Mouse (Mus musculus): ENCODE results near the gene Lta. TPM values are rescaled to one million over a fixed set of nuclear protein-coding genes. Genes with fewer than 3 reads are reported as not detected.

Lta gene
- 0.04 and 0.07 TPM in 2 replicates for polyA plus RNA-seq (2012; rRNA removed)

DNA sequence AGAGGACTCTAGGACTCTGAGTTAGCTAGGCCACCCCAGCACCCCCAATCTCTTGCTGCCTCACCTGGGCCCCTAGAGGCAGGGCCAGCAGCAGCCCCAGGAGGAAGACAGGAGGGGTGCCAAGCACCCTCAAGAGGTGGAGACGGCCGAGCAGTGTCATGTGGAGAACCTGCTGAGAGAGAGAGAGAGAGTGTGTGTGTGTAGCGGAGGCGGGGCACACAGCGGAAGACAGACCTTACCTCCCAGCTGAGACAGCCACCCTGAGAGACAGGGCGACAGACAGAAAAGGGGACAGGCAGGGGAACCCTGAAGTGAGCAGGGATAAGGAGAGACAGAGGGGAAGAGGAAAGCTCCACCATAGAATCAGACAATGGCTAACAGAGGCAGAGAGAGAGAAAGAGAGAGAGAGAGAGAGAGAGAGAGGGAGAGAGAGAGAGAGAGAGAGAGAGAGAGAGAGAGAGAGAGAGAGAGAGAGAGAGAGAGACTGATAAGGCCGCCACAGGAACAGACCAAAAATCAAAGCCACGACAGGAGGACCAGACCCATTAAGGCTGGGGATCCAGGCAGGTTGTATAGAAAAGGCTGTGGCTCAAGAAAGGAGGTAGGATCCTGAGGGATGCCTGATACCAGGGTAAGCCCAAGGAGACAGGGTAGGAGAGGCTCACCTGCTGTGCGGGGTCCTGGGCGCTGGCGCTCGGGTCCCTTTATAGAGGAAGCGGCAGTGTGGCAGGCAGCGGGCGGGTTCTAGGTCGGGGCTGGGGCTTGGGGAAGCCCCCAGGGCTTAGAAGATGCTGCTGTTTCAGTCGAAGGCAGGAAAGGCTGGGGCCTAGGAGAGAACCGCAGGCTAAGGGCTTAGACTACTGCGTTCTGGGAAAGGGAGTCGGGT lies at the start of gene Lta:
Gene Lta, minus strand, starts transcription at position 858 of the 886 bp plus-strand sequence.

DNA sequence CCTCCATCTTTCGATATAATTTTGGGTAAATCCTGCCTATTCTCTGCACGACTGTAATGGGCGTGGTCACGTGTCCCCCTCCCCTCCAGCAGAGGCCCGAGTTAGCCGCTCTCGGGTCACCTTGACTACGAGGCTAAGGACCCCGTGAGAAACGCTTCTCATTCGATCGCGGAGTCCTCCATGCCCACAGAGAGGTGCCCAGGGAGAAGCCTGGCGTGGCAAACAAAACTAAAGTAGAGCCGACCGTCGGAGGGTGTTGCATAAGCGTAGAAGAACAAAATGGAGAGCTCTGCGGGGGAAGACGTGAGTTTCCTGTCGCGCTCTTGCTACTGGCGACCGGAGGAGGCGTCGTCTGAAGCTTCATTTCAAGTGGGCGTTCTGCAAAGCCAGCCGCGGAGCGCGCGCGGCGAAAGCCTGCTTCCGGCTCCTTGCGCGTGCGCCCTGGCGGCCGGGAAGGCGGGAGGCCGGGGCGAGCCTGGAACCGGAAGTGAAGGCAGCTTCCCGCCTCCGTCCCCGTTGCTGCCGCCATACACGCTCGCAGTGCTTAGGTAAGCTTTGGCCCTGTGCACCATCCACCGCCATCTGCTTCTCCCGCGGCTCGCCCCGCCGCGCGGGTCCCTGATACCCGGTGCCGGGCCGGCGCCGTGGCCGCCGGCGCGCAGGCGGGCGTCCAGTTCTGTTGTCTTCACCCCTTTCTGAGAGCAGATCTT lies 36.3 kb upstream of the Lta start, which contains the start of gene Ddx39b:
Gene Ddx39b, plus strand, starts transcription at position 442 of the 710 bp plus-strand sequence.

DNA sequence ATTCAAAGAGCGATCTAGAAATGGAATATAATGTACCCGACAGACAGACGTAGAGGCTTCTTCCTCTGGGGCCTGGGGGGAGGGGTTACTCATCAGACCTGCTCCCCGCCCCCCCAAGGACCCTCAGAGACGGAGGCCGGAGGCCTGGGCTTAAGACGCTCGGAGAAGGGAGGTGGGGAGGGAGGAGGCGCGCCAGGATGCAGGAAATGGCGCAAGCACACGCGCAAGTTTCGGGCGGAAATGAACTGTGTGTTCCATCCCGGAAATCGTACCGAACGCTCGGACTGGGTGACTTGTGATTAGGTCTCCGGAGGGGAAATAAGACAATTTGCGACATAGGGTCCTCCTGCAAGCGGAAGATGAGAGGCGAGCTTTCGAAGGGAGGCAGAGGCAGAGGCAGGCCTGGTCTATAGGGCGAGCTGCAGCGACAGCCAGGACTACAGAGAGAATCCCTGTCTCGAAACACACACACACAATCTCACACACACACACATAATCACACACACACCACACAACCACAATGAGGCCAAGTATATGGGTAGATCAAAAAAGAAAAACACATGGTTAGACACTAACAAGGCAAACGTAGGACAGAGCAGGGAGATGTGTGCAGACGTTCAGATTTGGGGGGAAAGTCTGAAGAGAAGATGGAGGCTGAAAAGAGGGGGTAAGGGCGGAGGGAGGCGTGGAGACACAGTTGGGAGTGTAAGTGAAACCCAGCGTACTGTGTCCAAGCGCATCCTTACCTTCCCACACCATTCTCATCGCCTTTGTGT lies 30.7 kb upstream of the Lta start, which contains the start of gene Nfkbil1:
Gene Nfkbil1, minus strand, starts transcription at position 179 of the 776 bp plus-strand sequence.

DNA sequence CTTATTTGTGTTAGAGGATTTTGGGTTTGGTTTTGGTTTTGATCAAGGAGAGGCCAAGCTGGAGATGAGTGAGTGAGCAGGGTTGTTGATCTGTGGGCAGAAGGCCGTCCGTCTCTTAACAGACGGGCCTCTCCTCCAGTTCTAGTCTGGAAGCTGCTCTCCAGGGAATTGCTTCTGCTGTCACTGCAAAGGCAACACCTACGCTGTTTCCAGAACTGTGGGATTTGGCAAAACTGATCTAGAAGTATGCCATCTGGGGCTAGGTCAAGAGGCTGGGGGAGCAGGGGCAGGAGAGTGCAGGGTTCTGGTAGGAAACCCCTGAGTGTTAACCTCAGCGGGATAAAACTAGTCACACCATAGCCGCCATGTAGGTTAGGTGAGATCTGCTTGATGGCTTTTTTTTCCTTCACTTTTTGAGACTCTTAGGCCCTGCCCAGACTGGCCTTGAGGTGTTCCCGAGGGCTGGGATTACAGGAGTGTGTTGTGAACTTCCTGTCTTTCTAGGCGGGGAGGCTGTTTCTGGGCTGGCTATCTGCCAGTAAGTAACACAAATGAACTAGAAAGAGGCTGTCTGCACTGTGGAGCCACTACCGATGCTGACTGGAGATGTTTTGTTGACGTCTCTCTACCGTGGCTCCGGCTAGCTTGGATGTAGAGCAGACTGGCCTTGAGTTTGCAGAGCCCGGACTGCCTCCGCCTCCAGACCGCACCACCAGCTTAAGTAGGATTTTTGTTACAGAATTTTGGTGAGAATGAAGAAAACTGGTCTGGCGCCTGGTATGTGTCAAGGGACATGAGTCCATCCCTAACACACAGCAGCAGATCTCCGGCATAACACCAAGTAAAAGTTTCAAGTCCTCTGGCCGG lies 28.2 kb upstream of the Lta start, which contains the start of gene Atp6v1g2:
Gene Atp6v1g2, plus strand, starts transcription at position 547 of the 867 bp plus-strand sequence.

DNA sequence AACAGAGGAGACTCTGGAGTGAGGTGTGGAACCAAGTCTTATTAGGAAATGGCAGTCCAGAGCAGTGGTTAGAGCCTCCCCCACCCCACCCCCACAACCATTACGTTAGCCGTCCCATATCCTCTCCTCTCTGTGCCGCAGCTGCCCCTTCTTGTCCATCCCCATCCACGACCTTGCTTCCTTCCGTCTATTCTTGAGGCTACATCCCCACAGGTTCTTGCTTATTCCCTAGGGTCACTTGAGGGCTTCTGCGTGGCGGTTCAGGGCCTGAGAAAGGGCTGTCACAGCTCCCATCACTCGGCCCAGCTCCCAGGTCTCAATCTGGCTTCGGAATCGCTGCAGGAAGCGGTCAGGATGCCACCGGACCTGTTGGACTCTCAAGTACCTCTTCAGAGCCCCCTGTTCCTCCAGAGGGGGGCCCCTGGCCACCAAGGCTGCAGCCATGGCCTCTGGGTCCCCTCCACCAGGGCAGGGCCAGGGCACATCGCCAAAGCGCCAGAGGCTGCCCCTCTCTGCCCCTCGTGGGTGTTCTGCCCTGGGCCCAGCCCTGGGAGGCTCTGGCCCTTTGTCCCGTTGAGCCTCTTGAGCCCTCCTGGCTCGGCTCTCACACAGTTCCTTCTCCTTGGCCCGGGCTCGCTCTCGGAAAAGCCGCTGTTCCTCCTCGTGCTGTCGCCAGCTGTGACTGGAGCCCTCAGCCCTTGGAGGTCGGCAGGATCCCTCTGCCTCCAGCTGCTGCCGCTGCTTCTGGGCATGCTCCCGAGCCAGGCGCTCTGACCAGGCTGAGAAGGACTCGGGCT lies 15.2 kb upstream of the Lta start, which contains the start of gene Gm16181:
Gene Gm16181, plus strand, starts transcription at position 679 of the 797 bp plus-strand sequence.

GRCm38 (mm10) chr17:35201787-35202186 lies 3.4 kb downstream of the Lta start, which contains the start of gene Tnf:
Gene Tnf (minus strand): TSS chr17:35202007.

GRCm38 (mm10) chr17:35193881-35194843 lies 11.0 kb downstream of the Lta start, which contains the start of gene Ltb:
Gene Ltb (plus strand): TSS chr17:35194439.

DNA sequence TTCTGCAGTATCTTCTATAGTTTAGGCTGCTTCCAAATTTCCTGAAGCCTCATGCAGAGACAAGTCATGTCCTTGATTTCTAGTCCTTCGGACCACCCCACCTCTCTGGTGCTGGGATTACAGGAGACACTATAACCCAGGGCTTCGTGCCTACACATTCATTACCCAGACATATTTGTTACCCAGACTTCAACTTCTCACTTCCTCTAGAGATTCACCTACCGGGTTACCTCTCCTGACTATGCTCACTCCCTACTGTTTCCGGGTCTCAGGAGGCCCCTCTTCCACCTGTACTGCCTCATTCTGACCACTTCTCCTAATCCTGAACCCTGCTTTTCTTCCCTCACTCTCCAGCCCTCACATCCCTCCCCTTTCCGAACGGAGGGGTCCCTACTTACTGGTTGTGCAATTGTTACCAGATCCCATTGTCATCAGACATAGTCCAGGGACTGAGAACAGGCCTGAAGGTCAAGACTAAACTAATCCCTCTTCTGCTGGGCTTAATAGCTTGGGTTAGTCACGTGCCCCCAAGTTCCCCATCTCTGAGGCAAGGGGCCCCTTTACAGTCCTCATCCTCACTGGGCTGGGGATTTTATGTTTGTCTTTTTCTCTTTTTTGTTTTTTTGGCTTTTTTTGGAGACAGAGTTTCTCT lies 17.1 kb downstream of the Lta start, which contains the start of gene Lst1:
Gene Lst1, minus strand, starts transcription at position 481 of the 652 bp plus-strand sequence.

DNA sequence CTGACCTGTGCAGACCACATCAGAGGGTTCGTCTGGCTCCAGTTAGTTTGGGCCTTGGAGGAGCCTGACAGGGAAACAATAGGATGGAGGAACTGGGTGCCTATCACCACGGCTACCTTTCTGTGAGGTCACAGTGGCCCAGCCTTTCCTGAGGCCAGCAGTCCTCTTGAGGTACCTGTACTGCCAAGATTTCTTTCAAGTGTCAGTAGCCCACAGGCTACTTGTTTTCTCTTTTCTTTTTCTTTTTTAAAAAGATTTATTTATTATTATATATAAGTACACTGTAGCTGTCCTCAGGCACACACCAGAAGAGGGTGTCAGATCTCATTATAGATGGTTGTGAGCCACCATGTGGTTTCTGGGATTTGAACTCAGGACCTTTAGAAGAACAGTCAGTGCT lies 29.2 kb downstream of the Lta start, which contains the start of gene Aif1:
Gene Aif1, minus strand, starts transcription at position 101 of the 400 bp plus-strand sequence.

DNA sequence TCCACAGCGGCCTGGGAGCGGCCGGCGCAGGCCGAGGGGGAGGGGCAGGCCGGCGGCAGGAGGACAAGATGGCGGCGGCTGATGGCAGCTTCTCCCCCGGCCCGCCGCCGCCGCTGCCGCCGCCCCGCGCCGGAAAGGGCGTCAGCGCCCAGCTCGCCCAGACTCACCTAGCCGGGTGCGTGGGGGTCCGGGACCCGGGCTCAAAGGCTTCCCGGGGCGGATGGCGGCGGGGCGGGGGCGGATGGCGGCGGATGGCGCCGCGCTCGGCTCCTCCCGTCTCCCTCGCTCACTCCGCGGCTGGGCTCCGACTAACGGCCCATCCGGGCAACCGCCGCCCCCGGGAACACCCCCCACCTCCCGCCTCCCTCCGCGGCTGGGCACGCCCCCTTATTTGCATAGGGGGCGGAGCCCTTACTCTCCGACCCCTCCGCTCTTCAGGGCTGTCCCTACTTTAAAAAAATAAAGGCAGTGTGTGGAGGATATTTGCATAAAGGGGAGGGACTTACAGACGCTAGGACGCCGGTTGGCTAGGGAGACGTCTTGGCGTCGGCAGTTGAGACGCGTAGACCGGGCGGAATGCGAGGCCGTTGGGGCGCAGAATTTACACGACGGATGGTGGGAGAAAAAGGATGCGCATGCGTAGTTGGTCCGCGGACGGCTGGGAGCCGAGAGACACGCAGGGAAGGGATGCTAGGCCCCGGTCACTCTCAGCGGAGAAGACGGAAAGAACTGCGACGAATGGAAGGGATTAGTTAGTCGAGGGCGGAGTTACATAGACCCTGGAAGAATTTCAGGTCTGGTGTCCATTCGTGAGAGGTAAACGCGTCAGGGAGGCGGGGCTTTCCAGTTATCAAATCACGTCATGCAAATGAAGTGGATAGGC lies 40.3 kb downstream of the Lta start, which contains the start of gene Prrc2a:
Gene Prrc2a, minus strand, starts transcription at position 330 of the 883 bp plus-strand sequence.

Other genes starting within 250 kb of the Lta start
- gene Hspa1b, start 246.1 kb downstream of the Lta start, polyA plus RNA-seq (2012; rRNA removed): 3.0 and 3.4 TPM in 2 replicates
- gene Gm20481, start 235.4 kb downstream of the Lta start, polyA plus RNA-seq (2012; rRNA removed): not detected in 2 replicates
- 1.4 and 2.2 TPM in 2 replicates for gene Hspa1a, start 233.2 kb downstream of the Lta start, polyA plus RNA-seq (2012; rRNA removed)
- 0.22 and 0.31 TPM in 2 replicates for gene Hspa1l, start 232.6 kb downstream of the Lta start, polyA plus RNA-seq (2012; rRNA removed)
- gene Lsm2, start 223.5 kb downstream of the Lta start, polyA plus RNA-seq (2012; rRNA removed): 98.3 and 206 TPM in 2 replicates
- gene Vars, start 204.4 kb downstream of the Lta start, polyA plus RNA-seq (2012; rRNA removed): 127 and 135 TPM in 2 replicates
- 0.60 and 0.76 TPM in 2 replicates for gene Vwa7, start 188.8 kb downstream of the Lta start, polyA plus RNA-seq (2012; rRNA removed)
- gene Sapcd1, start 177.3 kb downstream of the Lta start, polyA plus RNA-seq (2012; rRNA removed): 6.4 and 8.8 TPM in 2 replicates
- 6.7 and 11.0 TPM in 2 replicates for gene Msh5, start 158.6 kb downstream of the Lta start, polyA plus RNA-seq (2012; rRNA removed)
- gene Clic1, start 155.4 kb downstream of the Lta start, polyA plus RNA-seq (2012; rRNA removed): 122 and 142 TPM in 2 replicates
- gene Ddah2, start 146.3 kb downstream of the Lta start, polyA plus RNA-seq (2012; rRNA removed): 392 and 957 TPM in 2 replicates
- gene Ly6g6c, start 140.0 kb downstream of the Lta start, polyA plus RNA-seq (2012; rRNA removed): 0.19 and 0.28 TPM in 2 replicates
- gene Mpig6b, start 139.2 kb downstream of the Lta start, polyA plus RNA-seq (2012; rRNA removed): 0.67 and 0.88 TPM in 2 replicates
- gene Ly6g6e, start 128.4 kb downstream of the Lta start, polyA plus RNA-seq (2012; rRNA removed): 0.18 and 0.29 TPM in 2 replicates
- gene Ly6g6d, start 127.3 kb downstream of the Lta start, polyA plus RNA-seq (2012; rRNA removed): 2.5 and 3.0 TPM in 2 replicates
- 0.83 and 1.1 TPM in 2 replicates for gene Ly6g6f, start 119.7 kb downstream of the Lta start, polyA plus RNA-seq (2012; rRNA removed)
- gene Abhd16a, start 116.1 kb downstream of the Lta start, polyA plus RNA-seq (2012; rRNA removed): 39.3 and 52.2 TPM in 2 replicates
- not detected in 2 replicates for gene Ly6g5c, start 97.1 kb downstream of the Lta start, polyA plus RNA-seq (2012; rRNA removed)
- 1.1 and 2.1 TPM in 2 replicates for gene Ly6g5b, start 89.9 kb downstream of the Lta start, polyA plus RNA-seq (2012; rRNA removed)
- 19.6 and 31.0 TPM in 2 replicates for gene Gpank1, start 83.9 kb downstream of the Lta start, polyA plus RNA-seq (2012; rRNA removed)
- 156 and 178 TPM in 2 replicates for gene Csnk2b, start 83.3 kb downstream of the Lta start, polyA plus RNA-seq (2012; rRNA removed)
- 5.3 and 13.0 TPM in 2 replicates for gene D17H6S53E, start 79.0 kb downstream of the Lta start, polyA plus RNA-seq (2012; rRNA removed)
- 10.2 and 22.4 TPM in 2 replicates for gene Apom, start 73.3 kb downstream of the Lta start, polyA plus RNA-seq (2012; rRNA removed)
- 201 and 247 TPM in 2 replicates for gene Bag6, start 70.2 kb downstream of the Lta start, polyA plus RNA-seq (2012; rRNA removed)
- 320 and 416 TPM in 2 replicates for gene Prrc2a, start 40.5 kb downstream of the Lta start, polyA plus RNA-seq (2012; rRNA removed)
- 3.3 and 4.8 TPM in 2 replicates for gene Aif1, start 29.3 kb downstream of the Lta start, polyA plus RNA-seq (2012; rRNA removed)
- 7.8 and 12.4 TPM in 2 replicates for gene Lst1, start 16.9 kb downstream of the Lta start, polyA plus RNA-seq (2012; rRNA removed)
- gene Ltb, start 10.9 kb downstream of the Lta start, polyA plus RNA-seq (2012; rRNA removed): 0.25 and 0.34 TPM in 2 replicates
- gene Tnf, start 3.3 kb downstream of the Lta start, polyA plus RNA-seq (2012; rRNA removed): 0.07 and 0.09 TPM in 2 replicates
- not detected in 2 replicates for gene Gm16181, start 15.5 kb upstream of the Lta start, polyA plus RNA-seq (2012; rRNA removed)
- 17.3 and 17.7 TPM in 2 replicates for gene Atp6v1g2, start 28.3 kb upstream of the Lta start, polyA plus RNA-seq (2012; rRNA removed)
- gene Nfkbil1, start 30.4 kb upstream of the Lta start, polyA plus RNA-seq (2012; rRNA removed): 12.8 and 19.3 TPM in 2 replicates
- gene Ddx39b, start 36.4 kb upstream of the Lta start, polyA plus RNA-seq (2012; rRNA removed): 967 and 1,050 TPM in 2 replicates
- 19.9 and 27.4 TPM in 2 replicates for gene H2-D1, start 57.4 kb upstream of the Lta start, polyA plus RNA-seq (2012; rRNA removed)
- gene H2-Q1, start 115.1 kb upstream of the Lta start, polyA plus RNA-seq (2012; rRNA removed): 0.04 and 0.06 TPM in 2 replicates
- gene H2-Q2, start 136.9 kb upstream of the Lta start, polyA plus RNA-seq (2012; rRNA removed): 0.43 and 1.0 TPM in 2 replicates
- 9.9 and 11.3 TPM in 2 replicates for gene H2-Q4, start 174.3 kb upstream of the Lta start, polyA plus RNA-seq (2012; rRNA removed)
- gene H2-Q6, start 219.5 kb upstream of the Lta start, polyA plus RNA-seq (2012; rRNA removed): 1.5 and 2.1 TPM in 2 replicates
- gene H2-Q7, start 233.8 kb upstream of the Lta start, polyA plus RNA-seq (2012; rRNA removed): 15.0 and 17.0 TPM in 2 replicates